Mouse (Mus musculus) midbrain, embryonic 14.5 days (tissue): ENCODE measurements around the gene Pkd2. TPM values are rescaled to one million over a fixed set of nuclear protein-coding genes. Genes with fewer than 3 reads are reported as not detected.

Experiments used
- ATAC-seq: fragments of 200-750 bp; cut with Nextera tagmentation; 2 replicates; pipeline ENCODE4 v1.8.0; 2017; ENCODE audit warnings: moderate number of reproducible peaks, moderate library complexity; ENCODE audit not compliant: low FRiP score, low TSS enrichment
- DNase-seq: peaks from one replicate; pipeline ENCODE4 v3.0.0-alpha.2; 2015
- H3K27ac ChIP-seq: fragments of 300-500 bp; sonication (generic); replicated peaks from 2 replicates; pipeline ENCODE4 v1.5.1; 2014; ENCODE audit warnings: mild to moderate bottlenecking, low read depth, low read length, moderate library complexity
- H3K27me3 ChIP-seq: fragments of 300-500 bp; sonication (generic); 2 replicates; pipeline ENCODE4 v1.6.1; 2014; ENCODE audit warnings: low read length, control low read depth, mixed read lengths; ENCODE audit not compliant: control insufficient read depth, insufficient read depth
- H3K36me3 ChIP-seq: fragments of 300-500 bp; sonication (generic); 2 replicates; pipeline ENCODE4 v1.6.1; 2014; ENCODE audit warnings: low read length, control low read depth; ENCODE audit not compliant: control insufficient read depth, insufficient read depth
- H3K4me1 ChIP-seq: fragments of 300-500 bp; sonication (generic); 2 replicates; pipeline ENCODE4 v1.6.1; 2014; ENCODE audit warnings: mild to moderate bottlenecking, antibody characterized with exemption, low read length, control low read depth; ENCODE audit not compliant: control insufficient read depth, insufficient read depth
- H3K4me2 ChIP-seq: fragments of 300-500 bp; sonication (generic); 2 replicates; pipeline ENCODE4 v1.6.1; 2014; ENCODE audit warnings: mild to moderate bottlenecking, low read length, moderate library complexity
- H3K4me3 ChIP-seq: fragments of 300-500 bp; sonication (generic); replicated peaks from 2 replicates; pipeline ENCODE4 v1.5.1; 2014; ENCODE audit warnings: low read depth, low read length
- H3K9ac ChIP-seq: fragments of 300-500 bp; sonication (generic); replicated peaks from 2 replicates; pipeline ENCODE4 v1.6.1; 2014; ENCODE audit warnings: mild to moderate bottlenecking, low read length, moderate library complexity
- H3K9me3 ChIP-seq: fragments of 300-500 bp; sonication (generic); 2 replicates; pipeline ENCODE4 v1.6.1; 2016; ENCODE audit warnings: low read length, control low read depth, mixed read lengths; ENCODE audit not compliant: control insufficient read depth
- WGBS: fragments of 180-500 bp; shearing (Covaris S2); extraction: QIAGEN DNeasy Blood & Tissue Kit; methylation state at CpG from one replicate; pipeline ENCODE4 v1.1.7; 2014; 5-methylcytosine and 5-hydroxymethylcytosine counted together
- polyA plus RNA-seq: library from polyadenylated mRNA; unstranded; fragments of >200 nt; fragmentation: Nextera tagmentation; extraction: Ambion mirVana; gene quantifications from 2 replicates; pipeline ENCODE4 v1.2.1, GENCODE M21; 2014

The Pkd2 gene
- 8.2 and 10.0 TPM in 2 replicates for polyA plus RNA-seq

GRCm38 (mm10) chr5:104458832-104459705, at the start of gene Pkd2:
Gene Pkd2 (plus strand): TSS chr5:104459450.
- peak within 1 kb of the TSS; percentile 97 for H3K9ac ChIP-seq
- peaks cover 16% of the 10 kb centered on the region; the same call in 1 of the 2 replicates for H3K4me1 ChIP-seq
- no peaks in the 10 kb centered on the region for H3K36me3 ChIP-seq
- peak within 1 kb of the TSS; percentile 72 for H3K4me2 ChIP-seq
- ATAC-seq (peak; percentile 89), DNase-seq (peak; percentile 82)
- H3K9me3 ChIP-seq, result no peaks in the 10 kb centered on the region
- H3K27me3 ChIP-seq, result no peaks in the 10 kb centered on the region
- peak within 1 kb of the TSS; percentile 96 for H3K27ac ChIP-seq
- H3K4me3 ChIP-seq, result peak within 1 kb of the TSS; percentile 80
- WGBS, result 14% methylated on average over 36 of the region's 46 CpGs

GRCm38 (mm10) chr5:104415999-104416398, 43.3 kb upstream of the Pkd2 start:
- Histone ChIP-seq H3K4me1 (no peaks in the 10 kb centered on the region), H3K4me2 (no peak overlapping the region), H3K36me3 (no peaks in the 10 kb centered on the region), H3K27me3 (no peaks in the 10 kb centered on the region), H3K9ac (no peak overlapping the region), H3K9me3 (no peaks in the 10 kb centered on the region), H3K4me3 (no peak overlapping the region), H3K27ac (no peak overlapping the region)
- ATAC-seq (no peak), DNase-seq (no peak)
- 88% methylated on average over 2 of the region's 2 CpGs for WGBS

GRCm38 (mm10) chr5:104417028-104417427, 42.2 kb upstream of the Pkd2 start:
- no peak for DNase-seq

GRCm38 (mm10) chr5:104417721-104418120, 41.5 kb upstream of the Pkd2 start:
- no peaks in the 10 kb centered on the region for H3K27me3 ChIP-seq
- no peaks in the 10 kb centered on the region for H3K9me3 ChIP-seq
- 97% methylated on average over 1 of the region's 1 CpGs for WGBS
- H3K36me3 ChIP-seq, result no peaks in the 10 kb centered on the region
- no peak overlapping the region for H3K27ac ChIP-seq
- DNase-seq, result no peak
- H3K4me3 ChIP-seq, result no peak overlapping the region
- H3K9ac ChIP-seq, result no peak overlapping the region
- H3K4me2 ChIP-seq, result no peak overlapping the region
- H3K4me1 ChIP-seq, result no peaks in the 10 kb centered on the region
- ATAC-seq, result no peak

More at GRCm38 (mm10) chr5:104417028-104417427, 42.2 kb upstream of the Pkd2 start:
- Histone ChIP-seq H3K27me3 (no peaks in the 10 kb centered on the region), H3K27ac (no peak overlapping the region), H3K9ac (no peak overlapping the region), H3K9me3 (no peaks in the 10 kb centered on the region), H3K36me3 (no peaks in the 10 kb centered on the region), H3K4me1 (no peaks in the 10 kb centered on the region), H3K4me3 (no peak overlapping the region), H3K4me2 (no peak overlapping the region)
- 86% methylated on average over 3 of the region's 3 CpGs for WGBS
- ATAC-seq, result no peak

- Histone ChIP-seq H3K36me3 (no peaks in the 10 kb centered on the region), H3K27me3 (no peaks in the 10 kb centered on the region), H3K9ac (no peak overlapping the region), H3K4me3 (no peak overlapping the region), H3K4me2 (no peak overlapping the region), H3K4me1 (no peaks in the 10 kb centered on the region), H3K9me3 (no peaks in the 10 kb centered on the region), H3K27ac (no peak overlapping the region)
- 78% methylated on average over 2 of the region's 2 CpGs for WGBS
- no peak for DNase-seq
- ATAC-seq, result no peak
Measured at GRCm38 (mm10) chr5:104422039-104422438, 37.2 kb upstream of the Pkd2 start.

- no peaks in the 10 kb centered on the region for H3K27me3 ChIP-seq
- no peaks in the 10 kb centered on the region for H3K4me1 ChIP-seq
- H3K9ac ChIP-seq, result no peak overlapping the region
- no peaks in the 10 kb centered on the region for H3K36me3 ChIP-seq
- H3K4me2 ChIP-seq, result no peak overlapping the region
- H3K9me3 ChIP-seq, result no peaks in the 10 kb centered on the region
- H3K4me3 ChIP-seq, result no peak overlapping the region
- no peak overlapping the region for H3K27ac ChIP-seq
- no peak for ATAC-seq
- DNase-seq, result no peak
- 89% methylated on average over 3 of the region's 3 CpGs for WGBS
Measured at GRCm38 (mm10) chr5:104423861-104424260, 35.4 kb upstream of the Pkd2 start.

GRCm38 (mm10) chr5:104425949-104426348, 33.3 kb upstream of the Pkd2 start:
- H3K4me3 ChIP-seq, result no peak overlapping the region
- no peaks in the 10 kb centered on the region for H3K9me3 ChIP-seq
- no peak overlapping the region for H3K9ac ChIP-seq
- H3K4me2 ChIP-seq, result no peak overlapping the region
- H3K4me1 ChIP-seq, result no peaks in the 10 kb centered on the region
- no peak overlapping the region for H3K27ac ChIP-seq
- no peaks in the 10 kb centered on the region for H3K27me3 ChIP-seq
- no peaks in the 10 kb centered on the region for H3K36me3 ChIP-seq
- WGBS, result 89% methylated on average over 8 of the region's 8 CpGs
- ATAC-seq (no peak), DNase-seq (no peak)

- Histone ChIP-seq H3K27me3 (no peaks in the 10 kb centered on the region), H3K36me3 (no peaks in the 10 kb centered on the region), H3K9me3 (no peaks in the 10 kb centered on the region), H3K4me2 (no peak overlapping the region), H3K4me1 (no peaks in the 10 kb centered on the region), H3K4me3 (no peak overlapping the region), H3K9ac (no peak overlapping the region), H3K27ac (no peak overlapping the region)
- 45% methylated on average over 12 of the region's 12 CpGs for WGBS
- DNase-seq, result peak; percentile 11
- ATAC-seq, result no peak
Measured at GRCm38 (mm10) chr5:104432886-104433285, 26.4 kb upstream of the Pkd2 start.
